Mouse (Mus musculus): Measurements from ENCODE around the gene Rcn1. TPM values are rescaled to one million over a fixed set of nuclear protein-coding genes. Genes with fewer than 3 reads are reported as not detected.

Gene Rcn1
- polyA plus RNA-seq, 1 experiment = 18.3 TPM

DNA sequence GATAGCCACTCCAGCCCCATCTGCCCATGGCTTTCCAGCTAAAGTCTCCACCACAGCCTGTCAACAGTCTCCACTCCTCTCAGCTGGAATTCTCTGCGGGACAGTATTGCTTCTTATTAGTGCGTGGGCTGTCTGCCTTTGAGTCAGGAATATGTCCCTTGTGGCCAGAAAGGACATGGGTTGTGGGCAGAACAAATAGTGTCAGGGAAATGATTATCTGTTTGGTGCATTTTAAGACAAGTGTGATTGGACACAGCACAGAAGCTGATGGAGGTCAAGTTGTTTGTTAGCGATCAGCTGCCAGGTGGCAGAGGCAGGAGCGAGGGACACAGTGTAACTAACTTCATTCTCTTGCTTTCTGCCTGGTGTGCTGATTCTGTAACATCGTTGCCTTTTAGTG is 42.3 kb downstream of the Rcn1 start:
- H3K27ac ChIP-seq (ENCODE audit: control insufficient read depth, insufficient read depth, low read depth, low read length, poor library complexity) = no peak overlapping the region
- no peak overlapping the region for H3K4me3 ChIP-seq (replicated peaks; ENCODE audit: control insufficient read depth, low read depth, low read length)
- 80% methylated on average over 5 of the region's 5 CpGs for WGBS
- H3K4me1 ChIP-seq (ENCODE audit: control insufficient read depth, insufficient read depth, low read length) = no peaks in the 10 kb centered on the region
- TF ChIP-seq POLR2A (IDR thresholded peaks at IDR 0.05; ENCODE audit: borderline replicate concordance, control insufficient read depth, low read depth, low read length) = no peak

DNA sequence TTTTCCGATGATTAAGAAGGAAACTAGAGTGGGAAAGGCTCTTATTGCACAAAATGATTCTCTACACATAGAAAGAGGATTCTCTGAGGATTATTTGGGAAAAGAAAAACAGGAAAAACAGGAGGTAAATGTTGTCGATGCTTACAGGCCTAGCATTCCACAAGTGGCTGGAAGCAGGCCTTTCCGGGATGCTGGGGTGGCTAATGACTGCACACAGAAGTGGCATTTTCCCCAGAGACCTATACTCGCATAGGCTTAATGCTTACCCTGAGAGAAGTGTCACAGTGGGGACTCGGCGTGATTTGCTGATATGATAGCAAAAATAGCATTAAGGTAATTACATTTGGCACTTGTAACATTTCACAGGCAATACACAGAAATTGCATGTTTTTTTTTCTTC is 50.2 kb downstream of the Rcn1 start:
- H3K4me3 ChIP-seq (replicated peaks; ENCODE audit: control insufficient read depth, low read depth, low read length) = no peak overlapping the region
- H3K27ac ChIP-seq (ENCODE audit: control insufficient read depth, insufficient read depth, low read depth, low read length, poor library complexity) = no peak overlapping the region
- no peak for TF ChIP-seq CTCF (IDR thresholded peaks at IDR 0.05; ENCODE audit: control insufficient read depth, insufficient read depth, low read length)
- TF ChIP-seq POLR2A (IDR thresholded peaks at IDR 0.05; ENCODE audit: borderline replicate concordance, control insufficient read depth, low read depth, low read length) = no peak
- H3K4me1 ChIP-seq (ENCODE audit: control insufficient read depth, insufficient read depth, low read length) = no peaks in the 10 kb centered on the region
- 79% methylated on average over 6 of the region's 6 CpGs for WGBS

DNA sequence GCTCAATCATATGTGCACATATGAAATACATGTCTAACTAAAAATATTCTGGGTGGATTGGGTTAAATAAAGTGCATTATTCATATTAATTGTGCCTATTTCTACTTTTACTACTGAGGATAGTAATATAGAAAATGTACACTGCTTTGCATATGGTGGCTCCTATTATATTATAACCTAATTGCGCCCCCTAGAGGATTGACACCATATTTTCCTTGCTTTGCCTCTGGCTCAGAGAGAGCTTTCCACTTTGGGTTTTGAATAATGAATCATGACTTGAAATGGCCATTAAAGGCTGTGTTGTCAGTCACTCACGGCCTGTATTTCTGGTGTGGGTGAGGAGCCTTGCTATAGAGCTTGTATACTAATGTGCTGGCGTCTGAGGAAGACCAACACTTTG is 59.1 kb downstream of the Rcn1 start:
- Histone ChIP-seq H3K4me3 (replicated peaks; ENCODE audit: control insufficient read depth, low read depth, low read length) (no peak overlapping the region), H3K4me1 (ENCODE audit: control insufficient read depth, insufficient read depth, low read length) (no peaks in the 10 kb centered on the region), H3K27ac (ENCODE audit: control insufficient read depth, insufficient read depth, low read depth, low read length, poor library complexity) (no peak overlapping the region)
- 51% methylated on average over 3 of the region's 3 CpGs for WGBS
- no peak for TF ChIP-seq POLR2A (IDR thresholded peaks at IDR 0.05; ENCODE audit: borderline replicate concordance, control insufficient read depth, low read depth, low read length)
- no peak for TF ChIP-seq CTCF (IDR thresholded peaks at IDR 0.05; ENCODE audit: control insufficient read depth, insufficient read depth, low read length)

DNA sequence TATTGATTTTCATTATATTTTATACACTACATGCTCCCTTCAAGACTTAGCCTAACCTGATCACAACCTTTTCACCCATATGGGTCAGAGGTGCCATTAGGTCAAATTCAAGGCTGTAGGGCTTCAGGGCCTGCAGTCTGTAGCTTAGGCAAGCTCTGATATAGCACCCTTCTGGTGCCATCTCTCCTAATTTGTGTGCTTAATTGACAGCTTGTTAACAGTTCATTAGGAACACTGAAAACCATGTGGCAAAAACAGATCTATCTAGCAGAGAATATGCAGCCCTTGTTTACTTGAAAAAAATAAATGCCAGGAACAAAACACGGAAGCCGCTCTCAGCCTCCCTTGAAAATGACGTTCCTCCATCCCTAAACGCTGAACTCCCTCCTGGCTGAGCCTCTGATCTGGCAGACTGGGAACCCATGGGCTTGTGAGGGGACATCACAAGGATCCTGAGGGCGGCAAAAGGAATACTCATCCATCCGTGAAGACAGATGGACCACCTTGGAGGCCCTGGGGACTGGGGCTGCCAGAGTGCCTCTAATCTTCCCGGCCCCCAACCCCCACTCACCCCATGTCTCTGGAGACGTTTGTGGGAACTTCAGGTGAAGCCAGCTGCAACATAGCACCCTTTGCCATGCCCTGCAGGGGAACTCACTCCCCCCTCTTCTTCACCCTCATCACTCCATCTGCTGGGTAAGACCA is 61.8 kb downstream of the Rcn1 start:
- TF ChIP-seq POLR2A (IDR thresholded peaks at IDR 0.05; ENCODE audit: borderline replicate concordance, control insufficient read depth, low read depth, low read length) (no peak), CTCF (IDR thresholded peaks at IDR 0.05; ENCODE audit: control insufficient read depth, insufficient read depth, low read length) (no peak)
- H3K27ac ChIP-seq (ENCODE audit: control insufficient read depth, insufficient read depth, low read depth, low read length, poor library complexity) = no peak overlapping the region
- H3K4me3 ChIP-seq (replicated peaks; ENCODE audit: control insufficient read depth, low read depth, low read length) = no peak overlapping the region
- no peaks in the 10 kb centered on the region for H3K4me1 ChIP-seq (ENCODE audit: control insufficient read depth, insufficient read depth, low read length)
- 72% methylated on average over 8 of the region's 8 CpGs for WGBS

DNA sequence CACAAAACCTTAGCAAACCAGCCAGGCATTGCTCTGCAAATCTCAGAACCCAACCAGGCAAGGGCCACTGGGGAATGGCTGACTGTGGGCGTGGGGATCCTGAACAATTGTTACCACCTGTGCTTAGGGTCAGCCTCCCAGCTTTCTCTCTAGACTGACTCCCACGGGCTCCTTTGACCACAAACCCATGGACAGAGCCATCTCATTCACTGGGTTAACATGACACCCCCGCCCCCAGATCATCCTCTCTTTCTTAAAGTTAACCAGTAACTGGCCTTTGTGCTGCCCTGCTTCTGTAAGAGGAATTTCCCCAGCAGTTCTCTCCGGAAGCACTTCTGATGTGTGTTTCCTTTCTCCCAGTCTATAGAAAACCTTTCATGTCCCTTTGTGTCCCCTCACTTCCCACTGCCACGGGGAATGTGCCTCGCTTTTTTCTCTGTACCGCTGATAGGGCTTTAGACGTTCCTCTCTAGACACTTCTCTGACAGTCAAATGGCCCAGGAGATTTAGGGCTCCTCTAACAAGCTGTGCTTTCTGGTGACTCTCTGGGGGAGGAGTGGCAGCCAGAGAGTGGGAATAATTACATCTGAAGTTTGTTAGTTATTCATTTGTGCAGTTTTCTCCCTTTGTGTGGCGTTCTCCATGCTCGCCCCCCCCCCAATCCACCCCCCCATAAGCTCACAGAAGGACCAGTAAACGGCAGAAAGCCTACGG is 62.6 kb downstream of the Rcn1 start:
- 29% methylated on average over 12 of the region's 12 CpGs for WGBS
- no peak for TF ChIP-seq CTCF (IDR thresholded peaks at IDR 0.05; ENCODE audit: control insufficient read depth, insufficient read depth, low read length)
- TF ChIP-seq POLR2A (IDR thresholded peaks at IDR 0.05; ENCODE audit: borderline replicate concordance, control insufficient read depth, low read depth, low read length) = no peak
- no peak overlapping the region for H3K4me3 ChIP-seq (replicated peaks; ENCODE audit: control insufficient read depth, low read depth, low read length)
- H3K4me1 ChIP-seq (ENCODE audit: control insufficient read depth, insufficient read depth, low read length) = no peaks in the 10 kb centered on the region
- H3K27ac ChIP-seq (ENCODE audit: control insufficient read depth, insufficient read depth, low read depth, low read length, poor library complexity) = no peak overlapping the region

Other genes starting within 250 kb of the Rcn1 start
- gene Them7, start 175.0 kb downstream of the Rcn1 start, polyA plus RNA-seq (2011; ENCODE audit: insufficient read depth, insufficient read length, low replicate concordance, missing spikeins) = not detected in 2 replicates